Mouse (Mus musculus): ENCODE measurements around the gene Ppa1. TPM values are rescaled to one million over a fixed set of nuclear protein-coding genes. Genes with fewer than 3 reads are reported as not detected.

Ppa1 gene
- polyA plus RNA-seq, 1 experiment from 2014 or later, result 392 TPM

- H3K27ac ChIP-seq, result peak within 1 kb of the TSS; percentile 94
- H3K4me3 ChIP-seq, result peak within 1 kb of the TSS; percentile 99
- H3K4me1 ChIP-seq, result peaks cover 23% of the 10 kb centered on the region
- peak; percentile 100 for DNase-seq (ENCODE audit: extremely low spot score, low spot score)
- H3K9me3 ChIP-seq, result no peaks in the 10 kb centered on the region
- peaks cover 22% of the 10 kb centered on the region for H3K36me3 ChIP-seq (replicated peaks)
- no peaks in the 10 kb centered on the region for H3K27me3 ChIP-seq (ENCODE audit: poor library complexity, severe bottlenecking)
- WGBS, result under 1% methylated on average over 82 of the region's 84 CpGs
Observed at GRCm38 (mm10) chr10:61680015-61680913, 31.9 kb downstream of the Ppa1 start, which contains the start of gene Sar1a. Sar1a (plus strand) TSS chr10:61680299.

GRCm38 (mm10) chr10:61689405-61689804, 41.1 kb downstream of the Ppa1 start:
- WGBS, result 92% methylated on average over 8 of the region's 8 CpGs

GRCm38 (mm10) chr10:61693563-61693962, 45.2 kb downstream of the Ppa1 start:
- H3K9me3 ChIP-seq, result no peaks in the 10 kb centered on the region
- peaks cover 67% of the 10 kb centered on the region for H3K36me3 ChIP-seq (replicated peaks)
- H3K4me3 ChIP-seq, result no peak overlapping the region
- no peaks in the 10 kb centered on the region for H3K27me3 ChIP-seq (ENCODE audit: poor library complexity, severe bottlenecking)
- no peak for DNase-seq (ENCODE audit: extremely low spot score, low spot score)
- no peak overlapping the region for H3K27ac ChIP-seq
- peaks cover 27% of the 10 kb centered on the region for H3K4me1 ChIP-seq
- WGBS, result 71% methylated on average over 4 of the region's 4 CpGs

More at GRCm38 (mm10) chr10:61689405-61689804, 41.1 kb downstream of the Ppa1 start:
- no peaks in the 10 kb centered on the region for H3K4me1 ChIP-seq
- no peak overlapping the region for H3K4me3 ChIP-seq
- H3K36me3 ChIP-seq (replicated peaks), result peaks cover 97% of the 10 kb centered on the region
- no peak overlapping the region for H3K27ac ChIP-seq
- no peaks in the 10 kb centered on the region for H3K27me3 ChIP-seq (ENCODE audit: poor library complexity, severe bottlenecking)
- no peak for DNase-seq (ENCODE audit: extremely low spot score, low spot score)
- no peaks in the 10 kb centered on the region for H3K9me3 ChIP-seq

GRCm38 (mm10) chr10:61694870-61695670, 46.7 kb downstream of the Ppa1 start, which contains the start of gene Tysnd1:
Tysnd1 (plus strand) TSS chr10:61695514.
- under 1% methylated on average over 42 of the region's 42 CpGs for WGBS
- H3K36me3 ChIP-seq (replicated peaks), result peaks cover 66% of the 10 kb centered on the region
- H3K27ac ChIP-seq, result peak within 1 kb of the TSS; percentile 85

GRCm38 (mm10) chr10:61695703-61696559, 47.6 kb downstream of the Ppa1 start:
- no peaks in the 10 kb centered on the region for H3K9me3 ChIP-seq
- DNase-seq (ENCODE audit: extremely low spot score, low spot score), result peak; percentile 27
- H3K4me1 ChIP-seq, result peaks cover 29% of the 10 kb centered on the region
- H3K27me3 ChIP-seq (ENCODE audit: poor library complexity, severe bottlenecking), result no peaks in the 10 kb centered on the region
- peaks cover 62% of the 10 kb centered on the region for H3K36me3 ChIP-seq (replicated peaks)
- H3K4me3 ChIP-seq, result peak overlapping the region; percentile 99
- H3K27ac ChIP-seq, result peak overlapping the region; percentile 85
- under 1% methylated on average over 107 of the region's 111 CpGs for WGBS

More at GRCm38 (mm10) chr10:61694870-61695670, 46.7 kb downstream of the Ppa1 start, which contains the start of gene Tysnd1:
- no peaks in the 10 kb centered on the region for H3K27me3 ChIP-seq (ENCODE audit: poor library complexity, severe bottlenecking)
- DNase-seq (ENCODE audit: extremely low spot score, low spot score), result peak; percentile 96
- H3K4me3 ChIP-seq, result peak within 1 kb of the TSS; percentile 99
- no peaks in the 10 kb centered on the region for H3K9me3 ChIP-seq
- peaks cover 29% of the 10 kb centered on the region for H3K4me1 ChIP-seq

- Histone ChIP-seq H3K9me3 (no peaks in the 10 kb centered on the region), H3K27me3 (ENCODE audit: poor library complexity, severe bottlenecking) (no peaks in the 10 kb centered on the region), H3K36me3 (replicated peaks) (peaks cover 62% of the 10 kb centered on the region), H3K4me1 (peaks cover 29% of the 10 kb centered on the region), H3K4me3 (peak overlapping the region; percentile 99), H3K27ac (peak overlapping the region; percentile 85; the same call in 1 of the 2 replicates)
- WGBS, result 15% methylated on average over 19 of the region's 19 CpGs
- DNase-seq (ENCODE audit: extremely low spot score, low spot score), result no peak
Observed at GRCm38 (mm10) chr10:61696560-61696823, 48.1 kb downstream of the Ppa1 start.

GRCm38 (mm10) chr10:61697028-61697427, 48.7 kb downstream of the Ppa1 start:
- WGBS, result 93% methylated on average over 2 of the region's 2 CpGs
- H3K36me3 ChIP-seq (replicated peaks), result peaks cover 62% of the 10 kb centered on the region

GRCm38 (mm10) chr10:61704663-61705062, 56.3 kb downstream of the Ppa1 start:
- Histone ChIP-seq H3K27me3 (ENCODE audit: poor library complexity, severe bottlenecking) (no peaks in the 10 kb centered on the region), H3K36me3 (replicated peaks) (peaks cover 44% of the 10 kb centered on the region), H3K4me3 (no peak overlapping the region), H3K4me1 (no peaks in the 10 kb centered on the region), H3K9me3 (no peaks in the 10 kb centered on the region), H3K27ac (no peak overlapping the region)
- WGBS, result 77% methylated on average over 4 of the region's 4 CpGs
- no peak for DNase-seq (ENCODE audit: extremely low spot score, low spot score)

More at GRCm38 (mm10) chr10:61697028-61697427, 48.7 kb downstream of the Ppa1 start:
- no peaks in the 10 kb centered on the region for H3K27me3 ChIP-seq (ENCODE audit: poor library complexity, severe bottlenecking)
- no peak for DNase-seq (ENCODE audit: extremely low spot score, low spot score)
- peak overlapping the region; percentile 99 for H3K4me3 ChIP-seq
- no peak overlapping the region for H3K27ac ChIP-seq
- H3K4me1 ChIP-seq, result peaks cover 29% of the 10 kb centered on the region
- no peaks in the 10 kb centered on the region for H3K9me3 ChIP-seq

GRCm38 (mm10) chr10:61706412-61707375, 58.3 kb downstream of the Ppa1 start:
- no peak overlapping the region for H3K27ac ChIP-seq
- H3K4me3 ChIP-seq, result no peak overlapping the region
- H3K4me1 ChIP-seq, result no peaks in the 10 kb centered on the region
- 79% methylated on average over 6 of the region's 6 CpGs for WGBS
- H3K36me3 ChIP-seq (replicated peaks), result peaks cover 29% of the 10 kb centered on the region
- H3K9me3 ChIP-seq, result no peaks in the 10 kb centered on the region
- H3K27me3 ChIP-seq (ENCODE audit: poor library complexity, severe bottlenecking), result no peaks in the 10 kb centered on the region
- DNase-seq (ENCODE audit: extremely low spot score, low spot score), result no peak

GRCm38 (mm10) chr10:61713601-61714000, 65.2 kb downstream of the Ppa1 start:
- H3K4me1 ChIP-seq, result peaks cover 16% of the 10 kb centered on the region
- DNase-seq (ENCODE audit: extremely low spot score, low spot score), result no peak
- 73% methylated on average over 3 of the region's 3 CpGs for WGBS
- H3K4me3 ChIP-seq, result no peak overlapping the region
- H3K9me3 ChIP-seq, result no peaks in the 10 kb centered on the region
- peaks cover 37% of the 10 kb centered on the region for H3K27me3 ChIP-seq (ENCODE audit: poor library complexity, severe bottlenecking)
- no peak overlapping the region for H3K27ac ChIP-seq
- H3K36me3 ChIP-seq (replicated peaks), result no peaks in the 10 kb centered on the region

GRCm38 (mm10) chr10:61714146-61714545, 65.8 kb downstream of the Ppa1 start:
- H3K27ac ChIP-seq, result no peak overlapping the region
- H3K36me3 ChIP-seq (replicated peaks), result no peaks in the 10 kb centered on the region
- no peaks in the 10 kb centered on the region for H3K9me3 ChIP-seq
- no peak overlapping the region for H3K4me3 ChIP-seq
- peaks cover 16% of the 10 kb centered on the region for H3K4me1 ChIP-seq
- 90% methylated on average over 4 of the region's 4 CpGs for WGBS
- no peak for DNase-seq (ENCODE audit: extremely low spot score, low spot score)
- H3K27me3 ChIP-seq (ENCODE audit: poor library complexity, severe bottlenecking), result peaks cover 37% of the 10 kb centered on the region

All from forebrain, embryonic 10.5 days (tissue).